Mouse (Mus musculus) lung, embryonic 15.5 days (tissue): ENCODE results near the gene Dock11. TPM values are rescaled to one million over a fixed set of nuclear protein-coding genes. Genes with fewer than 3 reads are reported as not detected.

Experiments used
- ATAC-seq: fragments of 200-750 bp; cut with Nextera tagmentation; 2 replicates; pipeline ENCODE4 v1.8.0; 2017; ENCODE audit warnings: moderate number of reproducible peaks, borderline replicate concordance; ENCODE audit not compliant: low FRiP score, low TSS enrichment; ENCODE audit errors: extremely low read depth
- H3K27ac ChIP-seq: fragments of 300-500 bp; sonication (generic); 2 replicates; pipeline ENCODE4 v1.5.1; 2015; ENCODE audit warnings: moderate library complexity, mild to moderate bottlenecking, inconsistent platforms
- H3K27me3 ChIP-seq: fragments of 300-500 bp; sonication (generic); 2 replicates; pipeline ENCODE4 v1.6.1; 2015; ENCODE audit warnings: inconsistent platforms
- H3K36me3 ChIP-seq: fragments of 300-500 bp; sonication (generic); 2 replicates; pipeline ENCODE4 v1.6.1; 2015; ENCODE audit warnings: inconsistent platforms
- H3K4me1 ChIP-seq: fragments of 300-500 bp; sonication (generic); 2 replicates; pipeline ENCODE4 v1.6.1; 2015; ENCODE audit warnings: inconsistent platforms
- H3K4me2 ChIP-seq: fragments of 300-500 bp; sonication (generic); 2 replicates; pipeline ENCODE4 v1.6.1; 2015; ENCODE audit warnings: inconsistent platforms, mild to moderate bottlenecking, moderate library complexity
- H3K4me3 ChIP-seq: fragments of 300-500 bp; sonication (generic); 2 replicates; pipeline ENCODE4 v1.5.1; 2015; ENCODE audit warnings: mild to moderate bottlenecking, inconsistent platforms
- H3K9ac ChIP-seq: fragments of 300-500 bp; sonication (generic); 2 replicates; pipeline ENCODE4 v1.6.1; 2015; ENCODE audit warnings: inconsistent platforms
- H3K9me3 ChIP-seq: fragments of 300-500 bp; sonication (generic); 2 replicates; pipeline ENCODE4 v1.6.1; 2016; ENCODE audit warnings: inconsistent platforms
- WGBS: fragments of 180-500 bp; shearing (Covaris S2); methylation state at CpG from one replicate; pipeline ENCODE4 v1.1.7; 2015; 5-methylcytosine and 5-hydroxymethylcytosine counted together
- polyA plus RNA-seq: library from polyadenylated mRNA; unstranded; fragments of >200 nt; fragmentation: Nextera tagmentation; extraction: Ambion mirVana; gene quantifications from 2 replicates; pipeline ENCODE4 v1.2.1, GENCODE M21; 2015

Gene Dock11
- polyA plus RNA-seq, 1 experiment from 2014 or later = 8.3 TPM

DNA sequence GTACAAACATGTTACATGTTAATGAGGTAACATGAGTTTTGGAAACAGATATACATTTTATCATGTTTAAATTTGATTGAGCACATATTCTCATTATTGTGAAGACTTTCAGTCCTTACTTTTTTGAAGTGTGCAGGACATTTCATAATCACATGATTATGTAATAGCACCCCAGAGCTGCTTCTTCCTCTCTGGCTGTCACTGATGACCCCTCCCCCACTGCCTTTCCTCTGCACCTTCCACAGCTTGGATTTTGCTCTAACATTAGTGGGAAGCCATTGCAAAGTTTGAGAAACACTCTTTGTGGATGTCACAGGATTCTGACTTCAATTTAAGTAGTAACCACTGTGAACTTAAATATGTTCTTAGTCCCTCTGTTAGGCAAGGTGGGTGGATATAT lies 67.6 kb downstream of the Dock11 start:
- H3K4me3 ChIP-seq = no peak overlapping the region
- no peak for ATAC-seq
- H3K9me3 ChIP-seq = no peaks in the 10 kb centered on the region
- H3K4me2 ChIP-seq = no peak overlapping the region
- H3K9ac ChIP-seq = no peak overlapping the region
- no peaks in the 10 kb centered on the region for H3K36me3 ChIP-seq
- no peaks in the 10 kb centered on the region for H3K27me3 ChIP-seq
- H3K4me1 ChIP-seq = no peaks in the 10 kb centered on the region
- no peak overlapping the region for H3K27ac ChIP-seq

DNA sequence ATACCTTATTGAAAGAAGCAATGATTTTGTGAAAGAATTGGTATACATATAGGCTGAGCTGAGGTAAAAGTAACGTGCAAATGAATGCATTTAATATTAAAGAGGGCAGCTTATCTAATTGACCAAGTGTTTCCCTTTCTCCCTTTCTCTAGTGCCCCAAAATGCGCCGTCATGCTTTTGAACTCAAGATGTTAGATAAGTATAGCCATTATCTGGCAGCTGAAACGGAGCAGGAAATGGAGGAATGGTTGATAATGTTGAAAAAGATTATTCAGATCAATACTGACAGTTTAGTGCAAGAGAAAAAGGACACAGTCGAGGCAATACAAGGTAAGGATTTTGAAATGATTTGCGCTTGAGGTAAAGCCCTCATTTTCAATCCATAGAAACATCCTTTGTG lies 74.5 kb downstream of the Dock11 start:
- Histone ChIP-seq H3K9ac (no peak overlapping the region), H3K4me2 (no peak overlapping the region), H3K4me1 (no peaks in the 10 kb centered on the region), H3K36me3 (no peaks in the 10 kb centered on the region), H3K27ac (no peak overlapping the region), H3K4me3 (no peak overlapping the region), H3K27me3 (no peaks in the 10 kb centered on the region), H3K9me3 (no peaks in the 10 kb centered on the region)
- WGBS = 65% methylated on average over 6 of the region's 6 CpGs
- no peak for ATAC-seq

DNA sequence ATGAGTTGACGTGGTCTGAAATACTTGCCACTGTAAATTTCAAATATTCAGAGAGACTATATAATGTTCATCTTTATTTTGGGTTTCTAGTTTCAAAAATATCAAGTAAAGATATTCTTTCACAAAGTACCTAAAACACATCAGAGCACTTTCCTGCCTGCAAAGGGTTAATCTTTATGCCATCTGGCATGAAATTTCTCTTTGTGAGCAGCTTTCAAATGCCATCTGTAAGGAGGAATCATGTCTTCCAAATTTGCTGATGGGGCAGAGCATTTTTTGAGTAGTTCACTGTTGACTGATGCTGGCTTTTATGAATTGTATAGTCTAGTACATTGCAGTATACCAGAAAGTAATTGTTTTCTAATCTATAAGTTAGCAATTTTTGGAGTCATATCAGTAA lies 80.6 kb downstream of the Dock11 start:
- Histone ChIP-seq H3K27me3 (no peaks in the 10 kb centered on the region), H3K4me3 (no peak overlapping the region), H3K9me3 (no peaks in the 10 kb centered on the region), H3K4me2 (no peak overlapping the region), H3K27ac (no peak overlapping the region), H3K9ac (no peak overlapping the region), H3K36me3 (no peaks in the 10 kb centered on the region), H3K4me1 (no peaks in the 10 kb centered on the region)
- no peak for ATAC-seq
- WGBS = 74% methylated on average over 1 of the region's 1 CpGs

DNA sequence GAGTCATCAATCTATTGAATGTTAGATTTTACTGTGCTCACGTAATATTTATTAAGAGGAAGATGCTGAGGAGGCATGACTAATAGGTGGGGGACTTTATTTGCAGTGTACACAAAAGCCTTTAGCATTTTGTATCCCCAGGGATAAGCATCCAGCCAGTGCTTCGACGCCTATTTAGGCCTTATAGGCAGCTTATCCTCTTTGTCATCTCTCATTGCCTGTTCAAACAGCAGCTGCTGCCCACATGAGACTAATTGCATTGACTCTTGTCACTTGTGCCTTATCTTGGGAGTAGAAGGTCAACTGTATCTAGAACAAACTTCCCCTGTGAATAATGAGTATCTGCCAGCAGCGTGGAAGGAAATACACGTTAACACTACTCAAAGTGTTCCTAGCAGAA lies 88.0 kb downstream of the Dock11 start:
- no peak for ATAC-seq
- Histone ChIP-seq H3K4me2 (no peak overlapping the region), H3K9me3 (no peaks in the 10 kb centered on the region), H3K9ac (no peak overlapping the region), H3K27me3 (no peaks in the 10 kb centered on the region), H3K4me1 (no peaks in the 10 kb centered on the region), H3K27ac (no peak overlapping the region), H3K36me3 (no peaks in the 10 kb centered on the region), H3K4me3 (no peak overlapping the region)
- WGBS = 49% methylated on average over 5 of the region's 5 CpGs

DNA sequence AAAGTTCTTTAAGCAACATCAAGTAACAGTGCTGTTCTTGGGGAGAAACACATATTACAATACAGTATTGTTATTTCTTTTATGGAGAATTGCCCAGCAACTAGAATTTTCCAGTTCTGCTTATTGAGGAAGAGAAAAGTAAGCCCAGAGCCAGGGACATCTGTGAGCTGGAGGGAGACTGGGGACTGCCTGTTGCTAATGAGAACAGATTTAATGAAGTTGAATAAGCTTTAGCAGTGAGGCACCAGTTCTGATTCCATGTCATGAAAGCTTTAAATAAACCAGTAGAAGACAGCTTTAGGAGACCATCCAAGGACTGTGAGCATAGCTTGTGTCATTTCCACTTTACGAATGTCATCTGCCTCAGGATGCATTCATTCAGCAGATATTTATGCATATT lies 99.3 kb downstream of the Dock11 start:
- Histone ChIP-seq H3K4me3 (no peak overlapping the region), H3K27ac (no peak overlapping the region), H3K36me3 (no peaks in the 10 kb centered on the region), H3K4me1 (no peaks in the 10 kb centered on the region), H3K9ac (no peak overlapping the region), H3K27me3 (no peaks in the 10 kb centered on the region), H3K4me2 (no peak overlapping the region), H3K9me3 (no peaks in the 10 kb centered on the region)
- 87% methylated on average over 1 of the region's 1 CpGs for whole genome bisulfite sequencing
- no peak for ATAC-seq

DNA sequence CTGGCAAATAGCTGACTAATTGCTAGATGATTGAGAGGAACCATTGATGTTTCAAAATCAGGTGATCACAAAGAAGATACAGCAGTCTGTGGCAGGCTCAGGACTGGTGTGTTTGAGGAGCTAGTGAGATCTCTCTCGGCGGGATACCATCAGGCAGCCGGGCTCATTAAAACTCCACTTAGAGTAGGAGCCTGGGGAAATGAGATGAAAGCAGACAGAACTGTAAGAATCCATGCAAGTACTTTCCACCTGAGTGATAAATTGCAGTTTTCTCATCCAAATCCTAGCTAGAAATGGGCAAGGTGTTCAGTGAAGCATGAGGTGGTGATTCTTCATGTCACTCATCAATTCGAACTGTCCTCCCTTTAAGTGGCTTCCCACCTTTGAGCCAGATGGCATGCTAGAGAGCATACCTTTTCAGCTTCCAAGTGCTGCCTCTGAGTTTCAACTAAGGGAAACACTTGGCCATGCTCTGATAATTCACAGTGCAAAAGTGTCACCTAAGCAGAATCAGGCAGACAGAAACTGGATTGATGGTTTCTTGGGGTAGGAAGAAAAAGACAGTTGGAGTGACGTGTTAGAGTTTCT lies 102.0 kb downstream of the Dock11 start:
- H3K4me2 ChIP-seq = no peak overlapping the region
- no peaks in the 10 kb centered on the region for H3K27me3 ChIP-seq
- WGBS = 75% methylated on average over 5 of the region's 5 CpGs
- no peaks in the 10 kb centered on the region for H3K9me3 ChIP-seq
- H3K4me3 ChIP-seq = no peak overlapping the region
- no peak for ATAC-seq
- no peaks in the 10 kb centered on the region for H3K36me3 ChIP-seq
- H3K9ac ChIP-seq = no peak overlapping the region
- no peak overlapping the region for H3K27ac ChIP-seq
- no peaks in the 10 kb centered on the region for H3K4me1 ChIP-seq

DNA sequence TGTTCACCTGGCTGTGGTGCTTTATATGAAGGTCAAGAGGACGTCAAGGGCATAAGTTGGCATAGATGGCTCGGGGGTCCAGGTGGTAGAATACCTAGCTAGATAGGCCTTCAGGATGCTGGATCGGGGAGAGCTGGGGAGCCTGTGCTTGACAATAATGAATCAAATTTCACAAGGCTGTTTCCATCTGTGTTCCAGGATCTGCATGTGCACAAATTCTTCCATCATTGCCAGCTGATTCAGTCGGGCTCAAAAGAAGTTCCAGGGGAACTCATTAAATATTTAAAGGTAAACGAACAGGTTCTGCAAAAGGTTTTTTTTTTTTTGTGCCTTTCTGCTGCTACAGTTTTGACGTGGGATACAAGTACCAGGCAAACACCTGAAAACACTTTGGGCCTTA lies 105.6 kb downstream of the Dock11 start:
- H3K9me3 ChIP-seq = no peaks in the 10 kb centered on the region
- ATAC-seq = no peak
- no peak overlapping the region for H3K9ac ChIP-seq
- H3K4me1 ChIP-seq = no peaks in the 10 kb centered on the region
- 61% methylated on average over 6 of the region's 6 CpGs for WGBS
- no peak overlapping the region for H3K27ac ChIP-seq
- H3K4me2 ChIP-seq = no peak overlapping the region
- H3K4me3 ChIP-seq = no peak overlapping the region
- no peaks in the 10 kb centered on the region for H3K36me3 ChIP-seq
- H3K27me3 ChIP-seq = no peaks in the 10 kb centered on the region

DNA sequence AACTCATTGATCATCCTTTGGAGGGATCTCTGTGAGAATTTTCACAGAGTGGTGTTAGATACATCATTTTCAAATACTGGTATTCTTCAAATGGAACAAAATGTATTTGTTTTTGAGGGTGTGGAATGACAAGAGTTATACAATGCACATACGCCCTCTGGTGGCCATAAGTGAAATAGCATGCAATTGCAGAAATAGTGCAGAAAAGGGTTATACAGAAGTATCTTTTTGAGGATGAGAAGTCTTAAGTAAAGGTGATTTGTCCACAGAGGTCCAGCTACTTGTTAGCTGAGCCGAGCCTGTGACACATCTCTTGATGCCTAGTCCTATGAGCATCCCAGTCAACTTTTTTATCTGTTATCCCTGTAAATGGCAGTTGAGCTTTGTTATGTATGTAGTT lies 108.4 kb downstream of the Dock11 start:
- Histone ChIP-seq H3K4me1 (no peaks in the 10 kb centered on the region), H3K4me2 (no peak overlapping the region), H3K9me3 (no peaks in the 10 kb centered on the region), H3K27me3 (no peaks in the 10 kb centered on the region), H3K4me3 (no peak overlapping the region), H3K9ac (no peak overlapping the region), H3K36me3 (no peaks in the 10 kb centered on the region), H3K27ac (no peak overlapping the region)
- 17% methylated on average over 2 of the region's 2 CpGs for WGBS
- no peak for ATAC-seq

DNA sequence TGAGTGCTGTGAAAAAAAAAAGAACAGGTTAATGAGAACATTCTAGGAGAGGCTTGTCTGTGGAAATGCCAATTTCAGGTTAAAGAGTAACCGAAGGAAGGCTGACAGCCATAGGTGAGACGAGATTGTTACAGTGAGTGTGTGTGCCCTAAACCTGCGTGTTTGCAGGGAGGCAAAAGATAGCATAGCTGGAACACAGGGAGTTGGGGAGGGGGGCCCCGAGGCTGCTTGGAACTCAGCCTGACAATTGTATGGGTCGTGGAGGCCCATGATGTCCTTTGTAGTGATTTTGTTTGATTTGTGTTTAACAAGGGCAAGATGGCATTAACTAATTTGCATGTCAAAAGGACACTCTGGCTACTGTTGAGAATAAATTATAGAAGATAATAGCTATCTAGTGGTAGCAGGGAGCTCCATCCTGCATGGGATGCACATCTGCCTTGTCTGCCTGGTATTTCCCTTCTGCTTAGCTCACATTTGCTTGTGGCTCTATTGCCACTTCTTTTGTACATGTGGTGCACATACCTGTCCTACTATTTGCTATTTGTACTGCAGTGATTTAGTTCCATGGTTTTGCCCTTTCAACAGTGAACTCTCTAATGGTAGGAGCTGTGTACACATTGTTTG lies 109.3 kb downstream of the Dock11 start:
- Histone ChIP-seq H3K9ac (no peak overlapping the region), H3K4me1 (no peaks in the 10 kb centered on the region), H3K4me3 (no peak overlapping the region), H3K27me3 (no peaks in the 10 kb centered on the region), H3K36me3 (no peaks in the 10 kb centered on the region), H3K4me2 (no peak overlapping the region), H3K9me3 (no peaks in the 10 kb centered on the region), H3K27ac (no peak overlapping the region)
- whole genome bisulfite sequencing = 65% methylated on average over 5 of the region's 5 CpGs
- ATAC-seq = no peak

DNA sequence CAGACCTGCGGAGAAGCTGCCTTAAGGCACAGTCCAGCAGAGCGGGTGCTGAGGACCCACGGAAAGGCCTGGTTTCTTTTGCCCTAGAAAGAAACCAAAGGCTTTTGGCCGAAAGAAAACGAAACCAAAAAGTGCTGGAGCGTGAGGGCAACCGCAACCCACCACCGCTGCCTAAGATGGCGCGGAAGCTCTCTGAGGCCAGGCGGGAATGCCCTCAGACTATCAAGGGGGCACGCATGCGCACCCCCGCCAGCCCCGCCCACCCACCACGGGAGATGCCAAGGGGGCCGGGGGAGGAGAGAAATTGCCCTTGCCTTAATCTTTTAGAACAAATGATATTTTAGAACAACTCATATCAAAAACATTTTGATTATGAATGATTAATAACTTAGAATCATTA lies 137.0 kb downstream of the Dock11 start:
- WGBS = 86% methylated on average over 17 of the region's 17 CpGs
- H3K27ac ChIP-seq = no peak overlapping the region

DNA sequence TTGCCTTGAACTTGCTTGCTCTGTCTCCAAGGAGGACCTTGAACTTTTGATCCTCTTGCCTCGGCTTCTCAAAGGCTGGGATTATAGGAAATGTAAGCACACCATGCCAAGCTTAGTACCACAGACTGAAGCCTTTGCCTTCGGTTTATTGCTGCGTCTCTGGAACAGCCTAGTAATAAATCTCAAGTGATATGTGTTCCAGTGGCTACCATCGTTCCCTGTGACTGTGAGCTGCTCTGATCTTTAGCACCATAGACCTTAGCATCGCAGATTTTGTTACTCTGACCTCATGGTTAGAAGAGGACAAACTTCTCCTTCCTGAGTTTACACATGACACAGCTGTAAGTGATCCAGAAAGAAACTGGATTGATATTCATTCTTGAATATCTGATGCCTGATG lies 142.5 kb downstream of the Dock11 start:
- 73% methylated on average over 5 of the region's 5 CpGs for WGBS
- H3K9ac ChIP-seq = no peak overlapping the region
- no peaks in the 10 kb centered on the region for H3K4me1 ChIP-seq
- no peak overlapping the region for H3K4me3 ChIP-seq
- ATAC-seq = no peak
- no peaks in the 10 kb centered on the region for H3K27me3 ChIP-seq
- H3K9me3 ChIP-seq = no peaks in the 10 kb centered on the region
- no peak overlapping the region for H3K27ac ChIP-seq
- no peak overlapping the region for H3K4me2 ChIP-seq
- no peaks in the 10 kb centered on the region for H3K36me3 ChIP-seq

More for the DNA sequence above, 137.0 kb downstream of the Dock11 start:
- H3K4me1 ChIP-seq = no peaks in the 10 kb centered on the region
- H3K4me3 ChIP-seq = no peak overlapping the region
- H3K9ac ChIP-seq = no peak overlapping the region
- no peaks in the 10 kb centered on the region for H3K27me3 ChIP-seq
- no peak overlapping the region for H3K4me2 ChIP-seq
- no peaks in the 10 kb centered on the region for H3K9me3 ChIP-seq
- no peaks in the 10 kb centered on the region for H3K36me3 ChIP-seq
- ATAC-seq = no peak

DNA sequence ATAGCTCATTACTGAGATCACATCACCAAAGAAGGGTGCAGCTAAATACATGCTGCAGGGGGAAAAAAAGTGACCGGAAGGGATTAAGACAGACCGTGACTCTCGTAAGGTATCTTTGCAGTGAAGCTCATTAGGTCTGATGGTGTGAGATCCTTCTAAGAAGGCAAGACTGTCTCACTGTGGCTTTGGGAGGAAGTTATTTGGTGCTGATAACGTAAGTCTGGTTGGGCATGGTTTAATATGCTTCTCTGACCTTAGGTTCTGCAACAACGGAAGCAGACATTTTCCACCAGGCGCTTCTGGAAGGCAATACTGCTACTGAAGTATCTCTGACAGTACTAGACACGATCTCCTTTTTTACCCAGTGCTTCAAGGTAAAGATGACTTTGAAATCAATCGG lies 145.4 kb downstream of the Dock11 start:
- no peak overlapping the region for H3K27ac ChIP-seq
- H3K4me2 ChIP-seq = no peak overlapping the region
- no peaks in the 10 kb centered on the region for H3K27me3 ChIP-seq
- no peaks in the 10 kb centered on the region for H3K9me3 ChIP-seq
- no peak overlapping the region for H3K9ac ChIP-seq
- no peaks in the 10 kb centered on the region for H3K4me1 ChIP-seq
- 87% methylated on average over 8 of the region's 8 CpGs for WGBS
- ATAC-seq = no peak
- no peak overlapping the region for H3K4me3 ChIP-seq
- no peaks in the 10 kb centered on the region for H3K36me3 ChIP-seq

DNA sequence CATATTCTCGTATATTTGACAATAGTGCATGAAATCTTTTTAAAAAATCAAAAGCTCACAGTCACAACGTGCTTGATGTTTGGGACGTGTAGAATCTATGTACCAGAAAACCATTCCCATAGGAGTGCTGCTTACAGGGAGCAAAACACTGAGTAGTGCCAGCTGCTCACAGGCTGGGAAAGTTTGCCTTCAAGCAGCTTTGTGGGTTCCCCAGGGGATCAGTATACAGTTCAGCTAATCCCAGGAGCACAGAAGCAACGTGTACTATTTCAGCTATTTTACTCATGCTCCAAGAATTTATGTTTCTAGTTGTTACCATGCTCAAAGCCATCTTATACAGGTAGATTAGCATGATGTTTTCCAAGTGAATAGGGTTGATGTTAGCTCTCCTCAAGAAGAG lies 157.1 kb downstream of the Dock11 start:
- 68% methylated on average over 4 of the region's 4 CpGs for WGBS
- no peak overlapping the region for H3K4me3 ChIP-seq
- no peaks in the 10 kb centered on the region for H3K4me1 ChIP-seq
- H3K4me2 ChIP-seq = no peak overlapping the region
- no peaks in the 10 kb centered on the region for H3K27me3 ChIP-seq
- H3K9ac ChIP-seq = no peak overlapping the region
- no peak overlapping the region for H3K27ac ChIP-seq
- H3K36me3 ChIP-seq = no peaks in the 10 kb centered on the region
- ATAC-seq = no peak
- H3K9me3 ChIP-seq = no peaks in the 10 kb centered on the region
